Mouse (Mus musculus) heart, adult 2 months (tissue): ENCODE results near the gene Fam3c. TPM values are rescaled to one million over a fixed set of nuclear protein-coding genes. Genes with fewer than 3 reads are reported as not detected.

ENCODE experiments used
- DNase-seq, 2 experiments: peaks; one replicate each; pipeline ENCODE4 v3.0.0; 2021
- H3K27ac ChIP-seq: fragments of 200-600 bp; 2 replicates; pipeline ENCODE4 v1.8.1; 2022
- H3K27me3 ChIP-seq: fragments of 200-500 bp; 2 replicates; pipeline ENCODE4 v1.6.1; 2012; ENCODE audit warnings: mild to moderate bottlenecking, low read length, inconsistent platforms, mixed read lengths; ENCODE audit not compliant: control insufficient read depth, insufficient read depth
- H3K36me3 ChIP-seq: fragments of 200-500 bp; 2 replicates; pipeline ENCODE4 v1.6.1; 2012; ENCODE audit warnings: low read length, inconsistent platforms; ENCODE audit not compliant: control insufficient read depth, insufficient read depth
- H3K4me1 ChIP-seq: fragments of 200-500 bp; 2 replicates; pipeline ENCODE4 v1.6.1; 2011; ENCODE audit warnings: low read length; ENCODE audit not compliant: control insufficient read depth, insufficient read depth
- H3K4me3 ChIP-seq: fragments of 200-600 bp; 2 replicates; pipeline ENCODE4 v1.8.1; 2022
- H3K79me2 ChIP-seq: fragments of 200-500 bp; replicated peaks from 2 replicates; pipeline ENCODE4 v1.6.1; 2012; ENCODE audit warnings: mild to moderate bottlenecking, inconsistent platforms, low read length, moderate library complexity, mixed read lengths; ENCODE audit not compliant: control insufficient read depth, insufficient read depth
- H3K9ac ChIP-seq: fragments of 200-500 bp; 2 replicates; pipeline ENCODE4 v1.6.1; 2012; ENCODE audit warnings: low read depth, mild to moderate bottlenecking, control low read depth, inconsistent platforms, low read length, mixed read lengths
- CTCF ChIP-seq: fragments of 200-600 bp; IDR thresholded peaks from 2 replicates; pipeline ENCODE4 v1.8.1; 2022; ENCODE audit warnings: antibody characterized with exemption, mild to moderate bottlenecking, moderate library complexity
- EP300 ChIP-seq: fragments of 200-500 bp; IDR thresholded peaks from 2 replicates; pipeline ENCODE4 v1.6.1; 2011; ENCODE audit warnings: low read depth, low read length, control low read depth; ENCODE audit not compliant: insufficient read depth
- POLR2A ChIP-seq: fragments of 200-500 bp; IDR thresholded peaks from 2 replicates; pipeline ENCODE4 v1.6.1; 2011; ENCODE audit warnings: mild to moderate bottlenecking, low read depth, low read length, control low read depth; ENCODE audit not compliant: insufficient read depth
- WGBS: fragments of 180-500 bp; shearing (Covaris S2); methylation state at CpG from one replicate; pipeline ENCODE4 v1.1.7; 2018; 5-methylcytosine and 5-hydroxymethylcytosine counted together
- intact Hi-C: fragments of 180-260 bp; cut with DNase I; formaldehyde crosslinking; loops from one replicate; pipeline ENCODE4 v1.15.1; 2025
- polyA plus RNA-seq: library from polyadenylated mRNA; depleted of rRNA; stranded (reverse); fragments of >200 nt; gene quantifications from 2 replicates; pipeline ENCODE4 v1.2.3, GENCODE M21; 2012
- total RNA-seq, 2 experiments: library from RNA; stranded (reverse); gene quantifications; 2 replicates each; pipeline ENCODE4 v1.2.3; 2021

Fam3c gene
- total and polyA plus RNA-seq, 3 experiments = 3.4 to 27.4 (median 27.3) TPM

DNA sequence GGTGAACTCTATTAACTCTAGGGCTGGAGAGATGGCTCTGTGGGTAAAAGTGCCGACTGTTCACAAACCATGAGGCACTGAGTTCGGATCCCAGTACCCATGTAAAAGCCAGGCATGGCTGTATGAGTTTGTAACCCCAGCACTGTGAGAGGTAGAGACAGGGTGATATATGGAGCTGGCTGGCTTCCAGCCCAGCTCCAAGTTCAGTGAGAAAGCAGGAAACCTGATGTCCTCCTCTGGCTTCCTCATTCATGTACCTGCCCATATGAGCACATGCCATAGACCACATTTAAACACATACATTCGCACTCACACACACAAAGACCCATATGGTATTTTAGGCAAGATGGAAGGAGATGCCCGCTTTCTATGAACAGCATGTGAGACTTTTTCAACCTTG, 73.6 kb downstream of the Fam3c start:
- Histone ChIP-seq H3K4me3 (no peak overlapping the region), H3K27ac (no peak overlapping the region), H3K9ac (no peak overlapping the region), H3K36me3 (no peaks in the 10 kb centered on the region), H3K27me3 (no peaks in the 10 kb centered on the region), H3K4me1 (no peaks in the 10 kb centered on the region), H3K79me2 (no peaks in the 10 kb centered on the region)
- intact Hi-C loops = no loop called here
- whole genome bisulfite sequencing = 89% methylated on average over 4 of the region's 4 CpGs
- TF ChIP-seq EP300 (no peak), POLR2A (no peak), CTCF (no peak)
- no peak for DNase-seq

DNA sequence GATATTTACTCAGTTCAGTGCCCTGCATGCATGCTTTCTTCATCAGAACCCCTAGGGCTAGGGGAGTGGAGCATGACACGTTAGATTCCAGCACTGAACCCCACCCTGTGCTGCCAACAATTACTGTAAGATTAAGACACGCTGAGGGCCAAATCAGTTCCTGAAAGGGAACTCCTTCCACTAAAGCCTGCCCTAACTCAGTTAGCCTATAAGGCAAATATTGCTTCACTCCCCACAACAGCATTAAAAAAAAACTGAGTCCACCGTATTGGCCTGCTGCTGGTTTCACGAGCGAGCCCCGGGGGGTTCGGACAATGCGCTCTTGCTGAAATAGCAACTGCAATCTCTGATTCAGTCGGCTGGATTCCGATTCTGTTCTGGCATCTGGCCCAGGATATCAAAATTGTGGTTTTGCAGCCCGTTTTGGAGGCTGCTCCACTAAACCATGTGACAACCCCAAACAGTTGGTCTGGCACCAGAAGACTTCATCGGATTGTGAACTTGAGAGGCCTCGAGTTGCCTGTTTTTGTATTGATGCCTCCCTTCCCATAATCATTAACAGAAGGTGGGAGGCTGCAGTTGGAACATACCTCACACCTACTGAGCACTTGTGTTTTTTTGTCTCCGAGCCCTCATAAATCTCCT, 75.7 kb downstream of the Fam3c start:
- DNase-seq = peak; percentile 43 to 52
- no peak overlapping the region for H3K9ac ChIP-seq
- no peaks in the 10 kb centered on the region for H3K27me3 ChIP-seq
- H3K36me3 ChIP-seq = no peaks in the 10 kb centered on the region
- no peaks in the 10 kb centered on the region for H3K4me1 ChIP-seq
- WGBS = 41% methylated on average over 14 of the region's 14 CpGs
- H3K27ac ChIP-seq = no peak overlapping the region
- no peaks in the 10 kb centered on the region for H3K79me2 ChIP-seq
- no peak overlapping the region for H3K4me3 ChIP-seq
- TF ChIP-seq POLR2A (no peak), CTCF (no peak), EP300 (no peak)
- intact Hi-C loops = no loop called here

DNA sequence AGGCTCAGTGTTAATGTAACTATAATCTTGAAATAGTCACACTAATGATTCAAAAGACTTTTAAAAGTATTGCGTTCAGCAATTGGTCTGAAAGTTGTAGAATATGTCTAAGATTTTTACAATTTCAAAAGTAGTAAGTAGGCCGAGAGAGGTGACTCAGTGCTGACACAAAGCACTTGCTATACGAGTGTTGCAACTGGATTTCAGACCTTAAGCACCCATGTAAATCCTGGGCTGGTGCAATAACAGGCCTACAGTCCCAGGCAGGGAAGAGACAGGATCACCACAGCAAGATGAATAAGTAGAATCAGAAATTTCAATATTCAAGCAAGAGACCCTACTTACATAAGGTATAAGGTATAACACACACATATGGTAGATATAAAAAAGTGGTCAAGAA, 78.1 kb downstream of the Fam3c start:
- 95% methylated on average over 3 of the region's 3 CpGs for WGBS
- intact Hi-C loops = no loop called here
- H3K79me2 ChIP-seq = no peaks in the 10 kb centered on the region
- no peaks in the 10 kb centered on the region for H3K36me3 ChIP-seq
- TF ChIP-seq POLR2A (no peak), CTCF (no peak), EP300 (no peak)
- H3K4me3 ChIP-seq = no peak overlapping the region
- no peaks in the 10 kb centered on the region for H3K4me1 ChIP-seq
- no peaks in the 10 kb centered on the region for H3K27me3 ChIP-seq
- no peak overlapping the region for H3K27ac ChIP-seq
- no peak overlapping the region for H3K9ac ChIP-seq
- DNase-seq = no peak

DNA sequence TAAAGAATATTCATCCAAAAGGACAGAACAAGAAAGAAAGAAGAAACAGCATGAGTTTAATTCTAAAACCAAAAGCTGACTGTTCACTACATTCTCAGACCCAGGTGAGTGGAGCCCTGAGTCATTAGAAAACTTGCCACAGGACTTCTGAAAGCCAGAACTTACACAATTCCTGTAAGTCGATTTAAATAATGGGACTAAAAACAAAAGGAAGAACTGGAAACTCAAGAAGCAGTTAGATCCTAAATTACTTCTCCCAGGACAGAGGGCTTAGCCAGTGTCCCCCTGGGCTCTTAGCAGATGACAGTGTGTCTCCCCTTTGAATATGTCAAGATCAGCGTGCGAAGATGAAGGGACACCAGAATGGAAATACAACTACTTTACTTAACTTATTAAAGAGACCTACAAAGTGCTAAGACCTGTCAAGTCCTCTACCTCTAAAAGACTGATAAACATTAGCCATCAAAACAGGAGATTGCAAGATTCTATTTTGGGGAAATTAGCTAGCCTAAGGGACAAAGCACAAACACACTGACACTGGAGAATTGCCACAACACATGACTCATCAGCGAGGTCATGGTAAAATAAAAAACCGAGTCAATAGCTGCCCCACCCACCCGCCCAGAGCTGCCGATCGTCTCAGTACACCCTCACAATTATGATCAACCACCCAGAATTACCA, 86.1 kb downstream of the Fam3c start:
- DNase-seq = peak in 1 of 2 experiments; percentile 43
- Histone ChIP-seq H3K9ac (no peak overlapping the region), H3K4me3 (no peak overlapping the region), H3K36me3 (peaks cover 2% of the 10 kb centered on the region; the same call in 1 of the 2 replicates), H3K4me1 (peaks cover 1% of the 10 kb centered on the region), H3K79me2 (no peaks in the 10 kb centered on the region), H3K27ac (no peak overlapping the region), H3K27me3 (no peaks in the 10 kb centered on the region)
- 27% methylated on average over 8 of the region's 8 CpGs for WGBS
- no peak for TF ChIP-seq CTCF
- TF ChIP-seq POLR2A = no peak
- TF ChIP-seq EP300 = no peak
- intact Hi-C loops = no loop called here

DNA sequence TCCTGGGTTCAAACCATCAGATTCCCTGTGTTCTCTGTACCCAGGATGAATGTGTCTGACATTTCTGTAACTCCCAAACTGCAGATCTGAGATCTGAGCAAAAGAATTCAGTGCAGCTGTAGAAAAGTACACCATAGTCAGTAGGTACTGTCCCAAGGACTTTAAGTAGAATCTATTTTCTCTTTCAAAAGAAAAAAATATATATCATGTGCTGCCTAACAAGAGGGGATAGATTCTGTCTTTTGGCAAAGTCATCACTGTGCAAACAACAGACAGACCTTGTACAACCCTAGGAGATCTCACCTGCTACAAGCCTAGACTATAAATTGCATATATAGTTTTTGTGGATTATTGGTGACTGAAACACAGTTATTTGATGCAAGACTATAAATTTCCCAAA, 87.4 kb downstream of the Fam3c start:
- H3K27ac ChIP-seq = no peak overlapping the region
- peaks cover 2% of the 10 kb centered on the region; the same call in 1 of the 2 replicates for H3K36me3 ChIP-seq
- H3K79me2 ChIP-seq = no peaks in the 10 kb centered on the region
- H3K9ac ChIP-seq = no peak overlapping the region
- intact Hi-C loops = no loop called here
- no peak overlapping the region for H3K4me3 ChIP-seq
- DNase-seq = no peak
- TF ChIP-seq CTCF (no peak), EP300 (no peak), POLR2A (no peak)
- H3K4me1 ChIP-seq = peaks cover 1% of the 10 kb centered on the region
- no peaks in the 10 kb centered on the region for H3K27me3 ChIP-seq

DNA sequence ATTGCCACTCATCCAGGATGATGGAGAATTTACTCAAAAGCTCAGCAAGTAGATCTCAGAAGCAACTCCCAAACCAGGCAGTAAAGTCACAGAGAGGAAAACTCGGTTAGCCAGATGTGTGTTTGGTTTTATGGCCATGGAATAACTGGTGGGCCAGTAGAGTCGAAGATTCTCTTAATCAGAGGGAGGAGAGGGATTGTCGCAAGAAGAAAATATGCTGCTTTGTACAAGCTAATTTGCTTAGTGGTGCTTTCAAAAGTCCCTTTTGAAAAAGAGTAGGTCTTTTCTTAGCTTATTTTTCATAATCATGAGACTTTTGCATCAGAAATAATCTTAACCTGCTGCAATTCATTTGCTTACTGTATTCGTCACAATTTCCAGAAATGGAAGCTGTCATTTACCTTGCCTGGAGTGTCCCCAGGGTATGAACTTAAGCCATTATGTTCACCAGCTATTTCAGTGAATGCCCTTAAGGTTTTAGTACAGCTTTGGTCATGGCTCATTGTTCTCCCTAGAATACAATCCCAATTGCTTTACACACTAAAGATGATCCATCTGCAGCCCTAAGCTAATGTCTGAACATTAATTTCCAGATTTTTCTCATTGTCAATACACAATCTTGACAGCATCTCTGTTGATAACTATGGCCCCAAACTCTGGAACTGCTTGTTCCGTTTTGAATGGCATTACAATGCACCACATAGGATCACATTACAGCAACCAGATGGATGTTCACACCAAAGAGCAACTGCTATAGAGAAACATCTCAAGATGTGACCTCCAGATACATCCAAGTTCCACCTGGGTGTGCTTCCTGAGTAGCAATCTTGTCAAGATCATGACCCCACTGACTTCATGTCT, 88.0 kb downstream of the Fam3c start:
- H3K79me2 ChIP-seq = no peaks in the 10 kb centered on the region
- H3K27me3 ChIP-seq = no peaks in the 10 kb centered on the region
- H3K4me1 ChIP-seq = peaks cover 1% of the 10 kb centered on the region
- H3K9ac ChIP-seq = no peak overlapping the region
- DNase-seq = no peak
- intact Hi-C loops = no loop called here
- TF ChIP-seq POLR2A (no peak), CTCF (no peak), EP300 (no peak)
- peaks cover 2% of the 10 kb centered on the region; the same call in 1 of the 2 replicates for H3K36me3 ChIP-seq
- 82% methylated on average over 5 of the region's 5 CpGs for WGBS
- no peak overlapping the region for H3K27ac ChIP-seq
- H3K4me3 ChIP-seq = no peak overlapping the region
